Mouse (Mus musculus) lung, postnatal 4 days (tissue): ENCODE results near the gene Per1.

ENCODE experiments used
- DNase-seq, 2 experiments: peaks; one replicate each; pipeline ENCODE4 v3.0.0; 2021

Gene Per1

DNA sequence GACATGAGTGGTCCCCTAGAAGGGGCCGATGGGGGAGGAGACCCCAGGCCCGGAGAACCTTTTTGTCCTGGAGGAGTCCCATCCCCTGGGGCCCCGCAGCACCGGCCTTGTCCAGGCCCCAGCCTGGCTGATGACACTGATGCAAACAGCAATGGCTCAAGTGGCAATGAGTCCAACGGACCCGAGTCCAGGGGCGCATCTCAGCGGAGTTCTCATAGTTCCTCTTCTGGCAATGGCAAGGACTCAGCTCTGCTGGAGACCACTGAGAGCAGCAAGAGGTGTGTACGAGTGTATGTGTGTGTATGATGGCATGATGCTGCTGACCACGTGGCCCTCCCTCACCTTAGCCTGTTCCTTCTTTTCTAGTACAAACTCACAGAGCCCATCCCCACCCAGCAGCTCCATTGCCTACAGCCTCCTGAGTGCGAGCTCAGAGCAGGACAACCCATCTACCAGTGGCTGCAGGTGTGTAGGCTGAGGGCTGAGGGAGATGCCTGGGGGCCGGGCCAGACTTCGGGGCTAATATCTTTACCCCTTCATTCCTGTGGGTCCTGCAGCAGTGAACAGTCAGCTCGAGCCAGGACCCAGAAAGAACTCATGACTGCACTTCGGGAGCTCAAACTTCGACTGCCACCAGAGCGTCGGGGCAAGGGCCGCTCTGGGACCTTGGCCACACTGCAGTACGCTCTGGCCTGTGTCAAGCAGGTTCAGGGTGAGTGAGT, 5.8 kb downstream of the Per1 start:
- DNase-seq: peak in 1 of 2 experiments; percentile 14

DNA sequence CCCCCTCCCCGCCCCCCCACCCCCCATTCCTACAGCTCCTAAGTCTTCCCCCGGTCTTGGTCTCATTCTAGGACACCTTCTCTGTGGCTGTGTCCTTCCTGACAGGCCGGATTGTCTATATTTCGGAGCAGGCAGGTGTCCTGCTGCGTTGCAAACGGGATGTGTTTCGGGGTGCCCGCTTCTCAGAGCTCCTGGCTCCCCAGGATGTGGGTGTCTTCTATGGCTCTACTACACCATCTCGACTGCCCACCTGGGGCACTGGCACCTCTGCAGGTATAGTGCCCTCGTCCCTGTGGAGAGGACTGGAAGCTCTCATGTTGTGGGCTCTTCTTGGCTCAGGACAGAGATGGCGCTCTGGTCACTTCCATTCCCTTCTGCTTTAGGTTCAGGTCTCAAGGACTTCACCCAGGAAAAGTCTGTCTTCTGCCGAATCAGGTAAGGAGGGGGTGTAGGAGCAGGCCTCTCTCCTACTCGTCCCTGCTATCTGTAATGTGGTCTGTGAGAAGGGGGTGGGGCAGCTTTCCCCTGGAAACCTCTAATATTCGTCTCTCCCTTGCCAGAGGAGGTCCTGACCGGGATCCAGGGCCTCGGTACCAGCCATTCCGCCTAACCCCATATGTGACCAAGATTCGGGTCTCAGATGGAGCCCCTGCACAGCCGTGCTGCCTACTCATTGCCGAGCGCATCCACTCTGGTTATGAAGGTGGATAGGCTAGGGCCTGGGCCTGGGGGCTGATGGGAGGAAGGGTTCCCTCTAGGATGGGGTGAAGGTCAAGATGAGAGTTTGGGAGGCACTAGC, 6.8 kb downstream of the Per1 start:
- no peak for DNase-seq

DNA sequence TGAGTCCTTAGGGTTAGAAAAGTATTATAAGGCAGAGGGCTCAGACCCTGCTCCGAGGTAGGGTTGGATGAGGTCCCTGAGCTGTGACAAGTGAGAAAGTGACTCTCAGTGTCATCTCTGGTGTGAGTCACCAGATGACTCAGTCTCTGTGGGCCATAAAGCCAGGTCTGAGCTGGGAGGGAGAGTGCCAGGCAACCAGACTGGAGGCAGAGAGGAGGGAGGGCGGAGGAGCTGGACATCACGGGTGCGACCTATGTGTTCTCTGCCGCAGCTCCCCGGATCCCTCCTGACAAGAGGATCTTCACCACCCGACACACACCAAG, 7.3 kb downstream of the Per1 start:
- DNase-seq: no peak

- no peak for DNase-seq
These were observed 8.1 kb downstream of the Per1 start for GRCm38 (mm10) chr11:69103121-69103520.

- DNase-seq: no peak
These were observed 8.8 kb downstream of the Per1 start for GRCm38 (mm10) chr11:69103531-69104435.

GRCm38 (mm10) chr11:69104487-69104886, 9.5 kb downstream of the Per1 start:
- DNase-seq: no peak

GRCm38 (mm10) chr11:69105227-69105626, 10.2 kb downstream of the Per1 start:
- DNase-seq: peak in 1 of 2 experiments; percentile 15

- no peak for DNase-seq
These were observed 10.8 kb downstream of the Per1 start for GRCm38 (mm10) chr11:69105796-69106195.

DNA sequence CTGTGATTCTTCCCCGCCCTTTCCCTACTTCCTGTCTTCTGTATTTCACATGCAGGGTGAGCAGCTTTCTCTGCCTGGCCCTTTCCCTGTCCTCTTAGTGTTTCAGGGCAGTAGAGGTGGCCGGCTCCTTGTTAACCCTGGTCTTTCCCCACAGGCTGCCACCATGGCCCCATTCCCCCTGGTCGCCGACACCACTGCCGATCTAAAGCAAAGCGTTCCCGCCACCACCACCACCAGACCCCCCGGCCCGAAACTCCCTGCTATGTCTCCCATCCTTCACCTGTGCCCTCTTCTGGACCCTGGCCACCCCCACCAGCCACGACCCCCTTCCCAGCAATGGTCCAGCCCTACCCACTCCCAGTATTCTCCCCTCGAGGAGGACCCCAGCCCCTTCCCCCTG, 11.3 kb downstream of the Per1 start:
- DNase-seq: peak in 1 of 2 experiments; percentile 26

DNA sequence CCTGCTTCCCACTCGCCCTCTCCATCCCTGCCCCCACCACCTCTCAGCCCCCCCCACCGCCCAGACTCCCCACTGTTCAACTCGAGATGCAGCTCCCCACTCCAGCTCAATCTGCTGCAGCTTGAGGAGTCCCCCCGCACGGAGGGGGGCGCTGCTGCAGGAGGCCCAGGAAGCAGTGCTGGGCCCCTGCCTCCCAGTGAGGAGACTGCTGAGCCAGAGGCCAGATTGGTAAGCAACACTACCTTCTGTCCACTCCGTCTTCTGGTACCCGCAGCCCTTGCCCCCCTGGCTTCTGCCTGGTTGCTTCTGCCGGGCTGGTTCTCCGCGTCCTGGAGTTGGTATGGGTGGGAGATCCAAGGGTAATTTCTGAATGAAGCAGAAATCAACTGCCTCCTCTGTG, 11.8 kb downstream of the Per1 start:
- DNase-seq: no peak

DNA sequence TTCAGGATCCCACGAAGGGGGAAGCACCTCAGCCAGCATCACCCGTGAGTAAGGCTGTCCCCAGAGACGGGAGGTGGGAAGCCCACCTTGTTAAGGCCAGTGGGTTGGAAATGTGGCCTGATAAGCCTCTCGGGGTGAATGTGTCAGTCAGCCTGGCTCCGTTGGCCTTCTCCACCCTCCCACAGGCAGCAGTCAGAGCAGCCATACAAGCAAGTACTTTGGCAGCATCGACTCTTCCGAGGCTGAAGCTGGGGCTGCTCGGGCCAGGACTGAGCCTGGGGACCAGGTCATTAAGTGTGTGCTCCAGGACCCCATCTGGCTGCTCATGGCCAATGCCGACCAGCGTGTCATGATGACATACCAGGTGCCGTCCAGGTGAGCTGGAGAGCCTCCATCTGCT, 12.7 kb downstream of the Per1 start:
- DNase-seq: no peak

- no peak for DNase-seq
These were observed 13.2 kb downstream of the Per1 start for GRCm38 (mm10) chr11:69108223-69108622.

GRCm38 (mm10) chr11:69109032-69109900, 14.2 kb downstream of the Per1 start:
- DNase-seq: peak in 1 of 2 experiments; percentile 16

DNA sequence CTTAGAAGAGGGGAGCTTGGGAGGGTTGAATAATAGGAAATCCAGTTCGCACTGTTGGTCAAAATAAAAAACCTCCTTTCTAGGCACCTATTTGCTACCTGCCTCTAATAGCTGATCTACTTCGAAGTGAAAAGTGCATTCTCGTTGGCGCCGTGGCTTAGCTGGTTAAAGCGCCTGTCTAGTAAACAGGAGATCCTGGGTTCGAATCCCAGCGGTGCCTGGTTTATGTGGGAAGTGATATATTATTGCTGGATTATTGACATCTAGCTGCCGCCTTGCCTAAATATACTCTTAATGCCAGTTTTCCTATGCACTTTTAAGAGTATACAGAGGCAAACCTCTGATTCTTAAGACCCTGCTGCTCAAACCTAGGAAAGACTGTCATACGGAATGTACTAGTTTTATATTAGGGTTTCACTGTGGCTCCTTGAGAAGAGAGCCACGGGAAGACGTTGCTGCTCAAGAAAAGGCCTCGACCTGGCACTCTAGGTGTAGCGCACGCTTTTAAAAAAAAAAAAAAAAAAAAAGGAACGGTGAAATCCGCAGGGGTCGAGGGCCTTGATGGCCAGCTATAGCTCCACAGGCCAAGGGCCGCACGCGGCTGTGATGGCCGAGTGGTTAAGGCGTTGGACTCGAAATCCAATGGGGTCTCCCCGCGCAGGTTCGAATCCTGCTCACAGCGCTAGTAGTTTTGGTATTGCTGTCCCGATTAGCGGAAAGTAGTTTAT, 15.5 kb downstream of the Per1 start:
- peak; percentile 92 to 96 for DNase-seq

GRCm38 (mm10) chr11:69111051-69111810, 16.2 kb downstream of the Per1 start:
- no peak for DNase-seq

DNA sequence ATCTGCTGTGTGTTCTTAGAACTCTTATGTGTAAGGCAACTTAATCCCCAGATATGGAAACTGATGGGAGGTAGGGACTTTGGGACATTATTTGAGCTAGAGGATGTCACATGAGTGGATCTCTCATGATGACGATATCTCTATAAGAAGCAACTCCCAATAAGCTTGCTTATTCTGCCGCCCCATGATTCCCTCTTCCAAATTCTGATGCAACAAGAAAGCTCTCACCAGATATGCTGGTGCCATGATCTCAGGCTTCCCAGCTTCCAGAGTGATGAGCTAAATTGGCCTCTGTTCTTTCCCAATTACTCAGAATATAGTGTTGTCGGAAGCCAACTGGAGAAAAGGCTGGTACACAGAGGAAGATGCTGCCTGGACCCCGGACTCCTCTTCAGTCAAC, 16.8 kb downstream of the Per1 start:
- no peak for DNase-seq

- no peak for DNase-seq
These were observed 19.0 kb downstream of the Per1 start for GRCm38 (mm10) chr11:69114018-69114417.

- no peak for DNase-seq
These were observed 19.6 kb downstream of the Per1 start for GRCm38 (mm10) chr11:69114621-69115020.

GRCm38 (mm10) chr11:69116843-69117242, 21.8 kb downstream of the Per1 start:
- no peak for DNase-seq

DNA sequence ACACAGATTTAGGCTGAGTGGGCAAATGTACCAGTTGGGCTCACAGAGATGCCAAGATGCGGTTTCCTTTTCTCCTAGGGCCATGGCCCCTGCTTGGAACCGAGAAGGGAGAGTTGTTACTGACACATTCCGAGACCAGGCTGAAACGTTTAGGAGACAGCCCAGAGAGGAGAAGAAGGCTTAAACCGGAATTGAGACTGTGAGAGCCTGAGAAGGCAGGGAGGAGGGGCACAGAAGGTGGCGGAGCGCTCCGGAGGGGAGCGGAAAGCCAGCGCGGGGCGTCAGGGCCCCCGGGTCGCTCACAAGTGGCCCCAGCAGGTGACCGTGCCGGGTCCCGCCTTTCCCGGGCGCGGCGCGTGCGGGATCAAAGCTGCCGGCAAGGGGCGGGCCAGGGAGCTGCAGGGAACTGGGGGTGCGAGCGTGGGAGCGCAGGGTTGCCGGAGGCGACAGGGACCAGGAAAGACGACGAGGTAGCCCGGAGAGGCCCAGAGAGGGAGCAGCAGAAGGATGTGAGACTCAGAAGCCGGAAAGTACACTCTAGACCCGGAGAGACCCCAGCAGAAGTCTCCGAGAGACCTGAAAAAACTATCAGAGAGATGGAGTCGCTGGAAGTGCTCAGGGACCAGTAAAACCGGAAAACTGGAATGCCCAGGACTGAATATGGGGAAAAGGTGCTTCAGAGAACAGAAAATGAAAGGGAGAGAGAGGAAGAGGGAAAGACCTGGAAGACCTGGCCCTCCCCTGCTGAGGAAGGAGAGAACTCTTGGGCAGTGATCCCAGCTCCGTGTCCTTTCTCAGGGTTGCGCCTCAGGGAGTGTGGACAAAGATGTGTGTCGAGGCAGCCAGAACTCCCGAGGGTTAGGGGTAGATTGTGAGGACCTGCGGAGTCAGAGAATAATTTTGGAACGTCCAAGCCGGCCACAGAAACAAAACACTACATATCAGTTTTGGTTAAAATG, 23.0 kb downstream of the Per1 start:
- peak; percentile 78 to 81 for DNase-seq
